Mouse (Mus musculus) telencephalon, adult 2 months (tissue): ENCODE measurements at regions not wholly inside any gene's neighbourhood (a gene's known extent, or its start where the extent isn't known, plus 50 kb on each side); places are given as distances from the start of the nearest gene placed in this dataset.
A peak's percentile ranks its signal among the peaks of the same experiment; 100 is the strongest.

Experiments
- DNase-seq: peaks from one replicate; pipeline ENCODE4 v3.0.0-alpha.2; 2011; ENCODE audit warnings: low read depth, low spot score

DNA sequence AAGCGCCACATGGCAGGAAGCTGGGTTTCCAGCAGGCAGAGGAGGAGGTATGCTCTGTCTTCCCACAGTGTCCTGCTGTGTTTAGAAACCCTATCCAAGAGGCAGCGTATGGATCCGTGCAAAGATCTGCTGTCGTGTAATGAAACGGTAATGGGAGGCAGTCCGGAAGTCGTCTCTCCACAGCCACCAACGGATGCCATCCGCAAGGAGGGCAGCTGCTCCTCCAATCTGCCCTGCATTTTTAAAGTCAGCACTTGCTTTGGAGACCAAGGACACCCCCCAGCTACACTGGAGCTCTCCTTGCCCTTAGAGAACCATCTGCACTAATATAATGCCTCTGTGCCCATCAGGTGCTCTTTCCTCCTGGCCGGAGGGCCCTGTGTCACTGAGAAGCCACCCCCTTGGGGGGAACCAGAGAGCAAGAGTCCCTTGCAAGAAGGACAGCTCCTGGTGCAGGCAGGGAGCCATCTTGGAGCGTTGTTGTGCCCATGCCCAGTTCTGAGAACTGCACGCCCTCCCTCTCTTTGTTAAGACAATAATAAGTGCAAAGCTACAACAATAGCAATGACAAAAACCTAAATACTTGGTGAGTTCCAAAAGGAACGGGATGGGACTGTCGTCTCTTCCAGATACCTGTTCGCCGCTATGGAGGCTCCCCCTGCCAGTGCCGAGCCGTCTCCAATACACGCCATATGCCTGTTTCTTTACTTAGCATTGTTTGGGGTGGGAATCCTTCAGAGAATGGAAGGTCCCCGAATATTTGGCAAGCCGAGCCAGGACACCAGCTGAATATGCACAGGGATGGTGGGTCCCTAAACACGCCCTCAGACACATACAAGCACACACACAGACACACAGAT lies 384.4 kb downstream of the Zfp536 start:
- DNase-seq, result peak; percentile 43

GRCm38 (mm10) chr7:37389703-37390087 lies 383.7 kb downstream of the Zfp536 start:
- DNase-seq, result no peak

GRCm38 (mm10) chr7:37390271-37390670 lies 383.2 kb downstream of the Zfp536 start:
- no peak for DNase-seq

- no peak for DNase-seq
Observed at GRCm38 (mm10) chr7:37392122-37392521, 381.3 kb downstream of the Zfp536 start.

- DNase-seq, result no peak
Observed at GRCm38 (mm10) chr7:37392604-37393003, 380.8 kb downstream of the Zfp536 start.

DNA sequence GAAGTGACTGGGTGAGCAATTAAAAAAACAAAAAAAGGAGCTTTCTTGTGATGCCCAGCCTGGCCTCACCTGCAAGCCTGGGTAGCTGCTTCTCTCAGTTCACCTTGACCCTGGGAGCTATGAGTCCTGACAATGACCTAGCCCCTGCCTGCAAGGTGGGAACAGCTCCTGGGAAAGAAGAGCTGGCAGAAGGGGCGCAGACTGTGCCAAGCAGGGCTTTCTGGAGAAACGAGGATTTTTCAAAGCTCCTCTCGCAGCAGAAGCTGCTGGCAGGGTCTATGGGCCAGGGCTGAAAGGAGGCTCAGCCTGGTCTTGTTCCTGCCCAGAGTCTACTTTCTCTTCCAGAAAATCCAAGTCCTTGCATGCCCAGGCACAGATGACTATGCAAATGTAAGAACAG lies 380.4 kb downstream of the Zfp536 start:
- no peak for DNase-seq

- no peak for DNase-seq
Observed at GRCm38 (mm10) chr7:37394965-37395426, 378.4 kb downstream of the Zfp536 start.

DNA sequence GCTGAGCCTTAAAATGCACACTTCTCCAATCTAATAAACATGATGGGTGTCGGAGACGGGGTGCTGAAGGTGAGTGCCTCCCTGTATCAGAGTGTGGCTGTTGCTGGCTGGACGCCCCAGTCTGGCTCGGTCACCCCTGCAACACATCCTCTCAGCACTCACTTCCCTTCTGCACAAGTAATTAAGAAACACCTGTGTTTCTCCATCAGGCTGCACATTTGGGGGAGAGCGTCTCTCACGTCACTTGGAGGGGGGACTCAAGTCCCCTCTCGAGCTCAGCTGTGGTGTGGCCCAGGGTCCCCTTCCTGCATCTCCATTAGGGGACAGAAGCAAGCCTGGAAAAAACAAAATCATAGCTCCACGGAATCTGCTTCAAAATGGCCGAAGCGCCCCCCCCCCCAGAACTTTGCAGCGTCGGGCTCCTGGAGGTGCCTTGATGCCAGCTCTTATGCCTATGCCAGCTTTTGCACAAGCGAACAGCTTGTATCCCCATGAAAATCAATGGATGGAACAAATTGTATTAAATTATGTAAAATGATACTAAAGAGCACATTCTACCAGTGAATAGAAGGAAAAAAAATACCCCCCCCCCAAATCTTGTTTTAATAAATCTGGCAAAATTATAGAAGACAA lies 377.4 kb downstream of the Zfp536 start:
- no peak for DNase-seq

- DNase-seq, result no peak
Observed at GRCm38 (mm10) chr7:37403483-37403882, 370.0 kb downstream of the Zfp536 start.

- no peak for DNase-seq
Observed at GRCm38 (mm10) chr7:37413350-37413749, 360.1 kb downstream of the Zfp536 start.

DNA sequence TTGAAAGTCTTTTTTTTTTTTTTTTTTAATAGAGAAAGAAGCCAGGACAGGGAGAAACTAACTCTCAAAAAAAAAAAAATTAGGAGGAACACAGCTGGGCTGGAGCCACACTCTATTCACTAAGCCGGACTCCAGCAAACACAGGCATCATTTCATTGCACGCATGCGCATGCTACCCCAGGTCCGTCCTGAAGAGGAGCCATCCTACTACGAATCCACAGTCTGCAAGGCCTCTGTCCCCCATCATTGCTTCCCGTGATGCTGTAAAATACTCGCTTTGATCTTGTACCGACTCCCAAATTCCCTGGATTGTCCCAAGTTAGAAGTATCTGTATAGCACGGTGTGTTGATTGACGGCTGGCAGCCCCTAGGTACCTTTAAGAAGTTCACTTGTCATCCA lies 351.7 kb downstream of the Zfp536 start:
- DNase-seq, result no peak
